Mouse (Mus musculus) liver (tissue): ENCODE measurements around the gene Cdc42se1.
"Not testable (repeated sequence)": the region's sequence is repeated elsewhere in the genome, so short reads cannot be mapped to it uniquely, and the experiment has no call there.

Experiments
- DNase-seq: peaks from one replicate; pipeline ENCODE4 v3.0.0-alpha.2; 2020; ENCODE audit warnings: mixed read lengths

Gene Cdc42se1

DNA sequence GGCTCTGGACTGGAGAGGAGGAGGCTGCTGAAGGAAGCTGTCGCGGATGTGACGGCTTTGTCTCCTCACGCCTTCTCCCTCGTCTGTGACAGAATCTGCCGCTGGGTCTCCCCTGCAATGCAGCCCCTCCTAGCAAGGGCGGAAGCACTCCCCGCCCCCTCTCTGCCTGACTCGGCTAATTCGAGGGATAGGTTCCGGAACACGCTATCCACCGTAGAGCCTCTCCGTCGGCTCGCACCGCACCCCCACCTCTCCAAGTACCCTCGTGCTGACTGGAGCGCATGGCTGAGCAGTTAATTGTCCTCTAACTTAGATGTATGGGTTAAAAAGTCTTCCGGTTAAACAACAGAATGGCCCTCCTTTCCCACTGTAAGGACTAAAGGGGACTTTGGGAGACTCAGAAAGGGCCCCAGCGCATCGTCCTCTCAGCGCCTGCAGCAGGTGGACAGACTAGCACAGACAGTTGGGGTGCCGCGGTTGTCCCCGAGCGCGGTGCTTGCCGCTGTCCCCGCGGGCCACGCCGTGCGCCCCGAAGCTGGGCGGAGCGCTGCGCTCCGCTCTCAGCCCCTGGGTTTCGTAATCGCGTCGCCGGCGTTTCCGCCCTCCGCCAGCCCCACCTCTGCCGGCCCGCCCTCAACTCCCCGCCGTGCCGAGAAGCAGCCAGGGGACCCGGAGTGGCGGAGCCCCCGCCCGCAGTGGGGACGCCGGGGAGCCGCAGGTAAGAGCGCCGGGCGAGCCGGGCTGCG lies at the start of gene Cdc42se1:
TSS of gene Cdc42se1 (plus strand) at position 585 of the 746 bp plus-strand sequence.
- DNase-seq: peak; percentile 93

DNA sequence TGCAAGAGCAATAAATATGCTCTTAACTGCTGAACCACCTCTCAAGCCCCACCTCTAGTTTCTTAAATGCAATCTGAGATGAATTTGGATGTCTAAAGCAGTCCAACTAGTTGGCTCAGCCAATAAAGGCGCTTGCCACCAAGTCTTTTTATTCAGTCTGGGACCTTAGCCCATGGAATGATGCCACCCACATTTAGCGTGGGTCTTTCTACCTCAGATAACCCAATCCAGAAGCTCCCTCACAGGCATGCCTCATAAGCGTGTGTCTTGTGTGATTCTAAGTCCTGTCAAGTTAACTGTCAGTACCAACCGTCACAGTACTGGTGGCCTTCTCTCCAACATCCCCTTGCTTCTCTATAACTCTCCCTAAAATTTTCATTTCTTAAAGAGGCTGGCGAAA lies 49.6 kb upstream of the Cdc42se1 start:
- DNase-seq: no peak

DNA sequence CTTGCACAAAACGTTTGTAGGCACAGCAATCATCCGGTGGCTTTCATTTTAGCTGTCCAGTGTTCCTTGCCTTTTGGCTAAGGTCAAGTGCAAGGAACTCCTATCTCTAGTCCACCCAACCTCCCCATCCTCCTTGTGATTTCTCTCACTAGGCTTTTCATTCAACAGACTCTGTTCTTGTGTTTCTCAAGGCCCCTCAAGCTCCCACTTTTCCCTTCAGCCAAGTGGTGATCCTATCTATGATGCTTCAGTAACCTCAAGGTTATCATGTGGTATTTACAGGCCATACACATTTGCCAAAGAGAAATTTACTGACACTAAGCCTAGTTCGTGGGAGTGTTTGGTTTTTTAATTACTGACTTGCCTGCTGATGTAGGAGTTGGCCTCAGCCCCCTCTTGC lies 48.6 kb upstream of the Cdc42se1 start:
- DNase-seq: no peak

DNA sequence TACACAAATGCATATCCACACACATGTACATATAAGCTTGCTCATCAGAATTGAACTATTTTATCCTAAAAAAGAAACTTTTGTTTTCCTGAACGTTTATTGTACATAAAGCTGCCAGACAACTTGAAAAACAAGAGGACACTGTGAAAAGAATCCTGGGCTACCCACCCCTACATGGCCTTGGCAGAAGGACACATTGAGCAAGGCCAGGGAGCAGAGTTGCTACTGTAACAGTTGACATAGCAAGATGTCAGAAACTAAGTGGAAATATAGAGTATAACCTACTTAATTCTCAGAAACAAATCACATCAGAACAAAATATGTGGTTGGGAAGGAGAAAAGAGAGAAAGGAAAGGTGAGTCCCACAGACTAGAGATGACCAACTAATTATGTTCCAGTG lies 46.7 kb upstream of the Cdc42se1 start:
- no peak for DNase-seq

DNA sequence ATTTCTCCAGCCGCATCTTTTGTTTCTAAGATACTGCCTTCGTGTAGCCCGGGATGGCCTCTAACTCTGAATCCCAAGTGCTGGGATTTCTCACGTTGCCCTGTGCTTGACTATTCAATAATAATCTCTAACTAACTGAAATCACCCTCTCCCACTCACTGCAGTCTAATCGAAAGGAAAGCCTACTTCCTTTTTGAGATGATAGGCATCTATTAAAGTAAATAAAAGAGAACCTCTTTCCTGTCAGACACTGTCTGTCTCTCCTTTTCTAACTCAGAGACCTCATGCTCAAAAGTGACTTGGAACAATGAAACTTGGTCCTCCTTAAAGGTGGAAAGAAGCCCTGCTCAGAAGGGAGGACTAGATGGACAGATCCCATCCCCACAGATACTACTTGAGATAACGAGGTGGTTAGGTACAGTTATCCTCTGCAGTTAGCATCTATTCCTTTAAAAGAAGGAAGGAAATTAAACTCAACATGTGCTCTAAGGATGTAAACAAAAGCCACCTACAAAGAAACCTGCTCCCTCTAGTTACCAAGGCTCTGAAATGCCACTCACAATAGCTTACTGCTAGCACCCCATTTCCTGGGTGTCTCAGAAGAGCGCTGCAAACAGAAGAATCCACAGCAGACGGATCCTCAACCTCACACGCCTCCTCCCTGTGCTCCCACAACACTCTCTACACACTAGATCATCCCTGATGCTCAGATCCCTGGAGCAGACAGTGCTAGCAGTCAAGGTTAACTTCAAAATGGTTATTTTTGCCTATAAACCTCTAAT lies 43.5 kb upstream of the Cdc42se1 start:
- DNase-seq: no peak

DNA sequence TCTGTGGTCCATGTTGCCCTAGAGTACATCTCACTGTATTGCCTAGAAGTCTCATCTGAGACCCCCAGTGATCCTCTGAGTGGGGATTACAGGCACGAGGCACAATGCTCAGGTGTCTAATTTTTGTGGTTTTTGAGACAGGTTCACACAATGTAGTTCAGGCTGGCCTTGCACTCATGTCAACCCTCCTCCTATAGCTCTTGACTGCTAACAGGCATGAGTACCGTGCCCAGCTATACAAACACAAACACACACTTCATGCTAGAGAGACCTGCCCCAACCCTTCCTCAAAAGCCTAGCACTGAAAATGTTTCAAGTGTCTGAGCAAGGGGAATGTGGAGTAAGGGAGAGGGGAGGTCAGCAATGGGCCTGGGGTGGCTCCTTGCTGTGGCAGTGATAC lies 42.4 kb upstream of the Cdc42se1 start:
- no peak for DNase-seq

DNA sequence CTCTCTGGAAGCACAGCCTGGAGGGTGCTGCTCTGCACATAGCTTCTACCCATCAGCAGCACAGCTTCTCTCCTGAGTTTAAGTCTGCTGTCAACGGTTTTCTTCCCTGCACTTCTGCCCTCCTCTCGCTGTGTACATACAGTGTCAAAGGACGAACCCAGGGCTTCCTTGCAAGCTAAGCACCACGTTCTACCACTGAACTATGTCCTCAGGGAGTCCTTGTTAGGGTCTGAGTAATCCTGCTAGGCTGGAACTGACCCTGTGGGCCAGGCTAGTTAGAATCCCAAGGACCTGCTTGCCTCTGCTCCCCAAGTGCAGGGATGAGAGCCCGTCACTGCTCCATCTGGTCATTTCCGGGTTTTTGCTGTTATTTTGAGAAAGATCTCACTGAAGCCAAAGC lies 41.6 kb upstream of the Cdc42se1 start:
- DNase-seq: no peak

DNA sequence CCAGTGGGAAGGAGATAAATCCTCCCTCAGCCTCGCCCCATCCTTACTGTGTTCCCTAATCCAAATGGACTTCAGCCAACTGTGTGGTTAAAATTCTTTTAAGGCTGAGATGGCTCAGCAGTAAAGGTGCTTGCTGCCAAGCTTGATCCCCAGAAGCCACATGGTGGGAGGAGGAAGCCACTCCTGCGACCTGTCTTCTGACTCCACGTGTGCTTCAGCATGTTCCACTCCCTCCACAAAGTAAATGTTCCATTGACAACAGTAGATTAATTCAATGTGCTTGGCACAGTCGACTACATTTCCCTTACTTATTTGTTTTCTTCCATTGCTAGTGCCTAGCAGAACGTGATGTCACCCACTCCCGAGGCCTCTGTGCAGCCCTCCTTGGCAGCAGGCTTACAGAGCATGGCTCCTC lies 33.8 kb upstream of the Cdc42se1 start:
- no peak for DNase-seq

DNA sequence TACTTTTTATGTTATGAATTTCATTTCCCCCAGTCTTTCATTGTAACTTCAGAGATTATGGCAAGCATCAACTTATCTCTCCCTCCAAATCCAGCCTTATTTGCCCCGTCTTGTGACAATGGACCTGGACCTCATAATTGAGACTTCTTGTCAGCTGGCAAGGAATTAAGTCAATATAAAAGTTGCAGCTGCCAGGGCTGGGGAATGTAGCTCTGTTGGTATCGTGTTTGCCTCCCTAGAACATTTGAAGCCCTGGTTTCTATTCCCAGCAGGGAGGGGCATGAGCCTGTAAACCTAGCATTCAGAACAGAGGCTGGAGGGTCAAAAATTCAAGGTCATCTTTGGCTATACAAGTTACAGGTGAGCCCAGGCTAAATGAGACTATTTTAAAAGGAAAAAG lies 32.8 kb upstream of the Cdc42se1 start:
- DNase-seq: no peak

DNA sequence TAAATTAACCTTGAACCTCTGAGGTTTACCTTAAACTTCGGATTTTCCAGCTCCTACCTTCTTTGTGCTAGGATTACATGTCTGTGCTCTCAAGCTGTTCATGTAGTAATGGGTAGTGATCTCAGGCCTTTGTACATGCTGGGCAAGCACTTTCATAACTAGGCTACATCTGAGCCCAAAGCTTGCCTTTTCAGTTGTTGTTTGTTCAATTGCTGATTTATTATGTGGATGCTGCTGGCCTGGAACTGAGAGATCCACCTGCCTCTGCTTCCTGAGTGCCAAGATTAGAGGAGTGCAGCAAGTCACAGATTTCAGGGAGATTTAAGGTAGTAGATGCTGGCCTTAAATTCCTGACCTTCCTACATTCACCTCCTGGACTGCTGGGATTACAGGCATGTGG lies 29.4 kb upstream of the Cdc42se1 start:
- DNase-seq: no peak

DNA sequence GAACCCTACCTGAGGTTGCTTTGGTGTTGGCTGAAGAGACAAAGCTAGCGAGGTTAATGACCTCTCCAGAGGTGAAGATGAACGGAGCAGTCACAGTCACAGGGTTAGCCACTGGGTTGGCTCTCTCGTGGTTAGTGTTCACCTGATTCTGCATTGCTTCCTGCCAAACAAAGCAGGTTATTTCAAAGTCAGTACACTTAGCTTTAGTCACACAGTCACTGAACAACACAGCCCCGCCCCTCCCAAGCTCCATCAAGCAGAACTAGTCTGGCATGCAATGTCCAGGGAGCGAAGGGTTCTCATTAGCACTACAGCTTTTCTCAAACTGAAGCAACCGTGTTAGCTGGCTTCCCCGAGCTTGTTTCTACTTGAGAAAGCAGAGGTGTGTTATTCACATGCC lies 28.4 kb upstream of the Cdc42se1 start:
- no peak for DNase-seq

DNA sequence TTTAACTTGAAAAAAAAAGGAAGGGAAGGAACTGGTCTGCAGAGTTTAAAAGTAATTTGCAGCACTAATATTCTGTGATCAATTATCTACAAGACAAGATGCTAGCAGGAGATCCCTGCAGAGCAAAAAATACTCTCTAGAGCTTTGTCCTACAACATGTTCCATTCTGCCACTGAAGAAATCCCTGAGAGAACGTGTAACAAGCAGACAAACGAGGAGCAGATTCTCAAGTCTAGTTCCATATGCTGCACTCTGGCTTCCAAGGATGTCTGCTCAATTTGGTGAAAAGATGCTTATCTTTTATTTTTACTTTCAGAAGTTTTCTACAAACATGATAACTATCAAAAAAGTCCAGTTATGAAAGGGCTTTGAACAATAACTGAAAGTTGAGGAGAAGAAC lies 28.0 kb upstream of the Cdc42se1 start:
- DNase-seq: no peak

DNA sequence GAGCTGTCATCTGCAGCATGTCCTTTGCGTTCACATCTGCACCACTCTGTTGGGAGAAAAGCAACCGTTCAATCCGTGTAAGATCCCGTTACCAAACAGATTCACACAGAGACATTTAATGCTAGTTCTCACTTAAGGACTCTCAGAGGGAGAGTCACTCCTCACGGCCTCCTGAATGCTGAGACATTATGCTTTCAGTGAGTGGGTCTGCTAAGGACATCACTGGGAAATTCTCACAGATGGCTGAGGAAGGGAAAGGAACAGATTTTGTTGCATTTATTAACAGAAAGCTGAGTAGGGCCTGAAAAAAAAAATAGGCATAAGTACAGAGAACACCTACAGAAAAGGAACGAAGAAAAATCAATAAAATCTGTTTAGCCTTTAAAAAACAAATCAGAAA lies 24.7 kb upstream of the Cdc42se1 start:
- no peak for DNase-seq

DNA sequence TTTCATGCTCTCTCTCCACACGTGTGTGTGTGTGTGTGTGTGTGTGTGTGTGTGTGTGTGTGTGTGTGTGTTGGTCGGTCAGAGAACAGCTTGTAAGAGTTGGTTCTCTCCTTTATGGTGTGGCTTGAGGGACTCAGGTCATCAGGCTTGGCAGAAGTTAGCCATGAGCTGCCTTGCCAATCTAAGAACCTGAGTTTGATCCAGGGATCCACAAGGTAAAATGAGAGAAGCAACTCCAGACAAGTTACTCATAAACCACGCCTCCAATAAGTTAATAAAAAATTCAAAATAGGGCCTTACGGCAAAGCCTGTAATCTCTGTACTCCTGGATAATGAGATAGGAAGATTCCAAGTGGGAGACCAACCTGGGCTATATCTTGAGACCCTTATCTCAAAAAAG lies 20.2 kb upstream of the Cdc42se1 start:
- no peak for DNase-seq

DNA sequence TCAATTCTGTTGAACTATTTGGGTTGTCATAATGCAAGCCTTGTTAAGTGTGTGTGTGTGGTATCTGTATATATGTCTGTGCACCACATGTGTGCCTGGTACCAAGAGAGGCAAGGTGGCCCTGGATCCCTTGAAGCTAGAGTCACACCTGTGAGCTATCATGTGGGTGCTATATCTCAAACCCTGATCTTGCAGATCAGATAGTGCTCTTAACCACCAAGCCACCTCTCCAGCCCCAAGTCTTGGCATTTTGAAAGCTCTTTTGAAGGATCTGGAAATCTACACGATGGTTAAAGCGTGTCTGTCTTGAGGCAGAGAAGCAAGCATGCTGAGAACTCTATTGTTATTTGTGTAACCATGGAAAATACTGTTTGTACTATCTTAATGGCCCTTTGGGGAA lies 17.9 kb upstream of the Cdc42se1 start:
- DNase-seq: no peak

DNA sequence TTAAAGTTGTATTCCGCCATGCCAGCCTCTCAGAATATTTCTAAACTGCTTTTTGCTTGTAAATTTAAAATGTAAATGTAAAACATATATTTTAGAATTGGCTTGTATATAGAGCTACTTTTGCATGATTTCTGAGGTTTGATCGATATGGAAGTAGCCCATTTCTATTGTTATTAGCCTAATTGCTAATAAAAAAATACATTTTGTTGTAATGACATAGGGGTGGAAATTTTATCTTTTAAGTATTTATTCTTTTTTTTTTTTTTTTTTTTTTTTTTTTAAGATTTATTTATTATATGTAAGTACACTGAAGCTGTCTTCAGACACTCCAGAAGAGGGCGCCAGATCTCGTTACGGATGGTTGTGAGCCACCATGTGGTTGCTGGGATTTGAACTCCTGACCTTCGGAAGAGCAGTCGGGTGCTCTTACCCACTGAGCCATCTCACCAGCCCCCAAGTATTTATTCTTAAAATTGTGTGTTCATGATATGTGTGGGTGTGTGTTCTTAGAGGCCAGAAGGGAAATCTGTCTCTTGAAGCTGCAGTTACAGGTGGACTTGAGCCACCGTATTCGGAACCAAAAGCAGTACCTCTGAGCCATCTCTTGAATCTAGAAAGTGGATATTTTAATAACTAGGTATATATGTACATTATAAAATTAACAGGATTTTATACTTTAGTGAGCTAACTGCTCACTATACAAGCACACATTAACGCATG lies 15.5 kb upstream of the Cdc42se1 start:
- DNase-seq: not testable (repeated sequence)

DNA sequence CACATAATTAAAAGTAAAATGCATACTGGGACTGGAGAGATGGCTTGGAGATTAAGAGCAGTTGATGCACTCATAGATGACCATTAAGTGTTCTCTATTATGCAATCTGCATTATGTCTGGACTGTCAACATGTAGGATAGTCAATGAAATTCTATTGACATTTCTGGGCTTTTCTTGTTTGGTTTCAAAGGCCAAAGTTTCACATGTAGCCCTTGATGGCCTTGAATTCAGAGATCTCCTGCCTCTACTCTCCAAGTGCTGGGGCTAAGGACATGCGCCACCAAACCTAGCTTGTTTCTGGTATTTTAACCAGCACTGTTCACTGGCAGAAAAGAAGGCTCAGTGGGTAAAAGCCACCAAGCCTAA lies 14.9 kb upstream of the Cdc42se1 start:
- no peak for DNase-seq

DNA sequence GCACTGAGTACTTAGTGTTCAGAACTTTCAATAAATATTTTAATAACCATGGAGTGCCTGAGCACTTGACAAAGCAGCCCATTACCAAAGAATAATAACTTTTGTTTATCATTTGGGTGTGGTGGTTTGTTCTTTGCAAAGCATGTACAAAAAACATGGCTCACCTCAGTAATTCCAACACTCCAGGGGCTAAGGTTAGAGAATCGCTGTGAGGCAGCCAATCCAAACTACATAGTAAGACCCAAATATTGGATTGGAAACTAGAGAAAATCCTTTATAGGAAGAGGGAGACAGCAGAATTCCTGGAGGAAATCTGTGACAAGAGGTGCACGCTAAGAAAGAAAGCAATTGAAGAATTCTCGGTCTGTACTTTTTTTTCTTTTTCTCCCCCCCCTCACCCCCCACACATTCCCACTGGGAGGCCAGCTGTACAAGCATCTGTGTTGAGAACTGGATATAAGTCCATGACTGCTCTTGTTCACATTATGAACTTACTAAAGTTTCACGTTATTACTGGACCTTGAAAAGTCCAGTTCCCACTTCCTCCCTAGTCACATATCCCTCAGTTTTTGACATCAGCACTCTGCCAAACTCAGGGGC lies 11.8 kb upstream of the Cdc42se1 start:
- DNase-seq: no peak

DNA sequence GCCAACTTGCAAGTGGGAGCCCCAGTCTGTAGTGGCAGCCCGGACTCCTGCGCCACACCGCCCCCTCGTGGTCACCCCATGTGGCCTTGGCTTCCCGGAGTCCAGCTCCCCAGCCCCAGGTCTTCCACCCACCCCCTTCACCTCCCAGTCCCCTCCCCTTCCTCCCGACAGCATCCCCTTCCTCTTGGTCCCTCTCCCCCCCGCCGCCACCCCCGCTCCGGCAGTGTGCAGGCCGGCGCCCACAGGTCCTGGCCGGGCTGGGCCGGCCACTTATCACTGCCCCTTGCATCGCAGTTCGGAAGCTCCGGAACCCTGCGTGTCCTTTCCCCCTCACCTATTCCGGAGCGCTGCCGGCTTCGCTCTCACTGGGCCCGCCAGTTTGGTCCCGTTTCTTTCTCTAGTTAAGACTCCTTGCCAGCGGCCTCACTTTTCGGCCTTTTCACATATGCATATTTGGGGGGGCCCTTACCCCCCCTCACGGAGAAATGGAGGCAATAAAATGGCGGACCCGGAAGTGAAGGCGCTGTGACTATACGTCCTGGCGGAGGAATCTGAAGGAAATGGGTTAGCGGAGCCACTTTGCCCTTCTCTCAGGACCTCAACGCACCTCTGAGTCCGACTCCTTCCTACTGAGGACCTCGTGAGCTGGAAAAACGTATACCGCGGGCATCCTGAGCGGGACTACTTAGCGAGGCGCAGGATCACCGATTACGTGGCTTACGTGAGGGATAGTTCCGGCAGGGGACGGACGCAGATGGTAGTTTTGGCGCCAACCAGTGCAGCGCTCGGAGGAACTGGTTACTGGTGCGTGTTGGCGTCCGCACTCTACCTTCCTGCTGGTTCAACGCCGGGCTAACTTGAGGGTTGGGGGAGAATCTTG lies 11.0 kb upstream of the Cdc42se1 start, which contains the start of gene Gabpb2:
TSS of gene Gabpb2 (minus strand) at position 662 of the 880 bp plus-strand sequence.
- DNase-seq: peak; percentile 97

DNA sequence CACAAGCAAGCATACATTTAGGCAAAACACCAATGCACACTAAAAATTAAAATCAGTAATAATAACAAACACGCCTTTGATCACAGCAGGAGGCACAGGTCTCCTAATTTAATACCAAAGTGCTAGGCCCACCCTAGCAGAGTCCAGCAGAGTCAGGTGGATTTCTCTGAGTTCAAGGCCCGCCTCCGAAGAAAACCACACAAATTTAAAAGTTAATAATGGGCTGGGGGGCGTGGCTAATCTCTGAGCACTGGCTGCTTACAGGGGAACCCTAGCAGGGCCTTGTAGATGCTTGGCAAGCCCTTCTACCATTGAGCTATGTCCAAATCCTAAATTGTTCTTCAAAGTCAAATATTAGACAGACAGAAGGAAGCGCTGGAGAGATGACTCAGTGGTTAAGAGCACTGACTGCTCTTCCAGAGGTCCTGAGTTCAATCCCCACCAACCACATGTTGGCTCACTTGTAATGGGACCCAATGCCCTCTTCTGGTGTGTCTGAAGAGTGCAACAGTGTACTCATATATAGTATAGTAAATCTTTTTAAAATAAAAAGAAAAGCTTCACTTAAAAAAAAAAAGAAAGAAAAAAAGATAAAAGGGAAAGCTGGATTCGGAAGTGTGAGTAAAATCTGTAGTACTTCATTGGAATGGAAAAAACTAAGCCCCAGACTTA lies 9.9 kb upstream of the Cdc42se1 start:
- peak; percentile 71 for DNase-seq

DNA sequence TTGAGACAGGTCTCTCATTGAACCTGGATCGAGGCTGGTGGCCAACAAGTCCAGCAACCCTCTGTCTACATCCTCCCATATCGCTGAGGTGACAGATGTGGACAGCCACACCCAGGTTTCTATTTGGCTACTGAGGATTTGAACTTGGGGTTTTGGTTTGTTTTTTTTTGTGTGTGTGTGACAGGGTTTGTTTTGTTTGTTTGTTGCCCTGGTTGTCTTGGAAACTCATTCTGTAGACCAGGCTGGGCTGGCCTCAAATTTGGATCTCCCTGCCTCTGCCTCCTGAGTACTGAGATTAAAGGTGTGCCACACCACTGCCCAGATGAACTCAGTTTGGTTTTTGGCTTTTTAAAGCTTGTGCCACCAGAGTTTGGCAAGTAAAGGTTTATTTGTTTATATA lies 5.5 kb upstream of the Cdc42se1 start:
- no peak for DNase-seq

DNA sequence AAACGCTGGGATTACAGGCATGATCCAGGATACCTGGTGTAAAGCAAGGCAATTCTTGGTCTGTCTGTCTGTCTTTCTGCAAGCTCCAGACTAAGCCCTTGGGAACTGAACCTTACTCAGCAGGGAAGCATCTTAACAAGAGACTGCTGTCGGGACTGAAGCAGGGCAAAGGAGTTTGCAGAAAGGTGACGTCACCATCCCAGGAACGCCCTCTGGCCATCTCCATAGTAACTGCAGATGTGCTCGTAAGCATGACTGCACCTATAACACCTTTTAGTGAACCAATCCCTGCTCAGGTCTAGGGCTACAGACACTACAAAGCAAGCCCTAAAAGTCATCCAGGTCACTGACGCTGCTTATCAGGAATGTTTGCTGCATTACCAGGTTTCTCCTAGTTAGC lies 4.2 kb upstream of the Cdc42se1 start:
- DNase-seq: no peak
